Mouse (Mus musculus) liver, adult (tissue): ENCODE results near the gene P4hb.

Experiments used
- GATA4 ChIP-seq: IDR thresholded peaks from 2 replicates; pipeline ENCODE4 v1.6.1; 2014; ENCODE audit warnings: mild to moderate bottlenecking, low read length; ENCODE audit not compliant: insufficient replicate concordance

P4hb gene

GRCm38 (mm10) chr11:120608241-120609034 is 35.4 kb upstream of the P4hb start, which contains the start of gene Npb:
Npb (plus strand) TSS chr11:120608477.
- no peak for TF ChIP-seq GATA4

GRCm38 (mm10) chr11:120606764-120607163 is 33.7 kb upstream of the P4hb start:
- TF ChIP-seq GATA4, result no peak

GRCm38 (mm10) chr11:120605667-120606066 is 32.6 kb upstream of the P4hb start:
- TF ChIP-seq GATA4, result no peak

- no peak for TF ChIP-seq GATA4
These were observed 30.5 kb upstream of the P4hb start for GRCm38 (mm10) chr11:120603545-120603944.

- no peak for TF ChIP-seq GATA4
These were observed 27.7 kb upstream of the P4hb start for GRCm38 (mm10) chr11:120600716-120601115.

- TF ChIP-seq GATA4, result no peak
These were observed 26.0 kb upstream of the P4hb start for GRCm38 (mm10) chr11:120598990-120599549.

- peak; percentile 40; the same call in 1 of the 2 replicates for TF ChIP-seq GATA4
These were observed 25.4 kb upstream of the P4hb start, which contains the start of the genes Alyref and Anapc11 for GRCm38 (mm10) chr11:120598283-120598989. Alyref (minus strand) TSS chr11:120598365. Anapc11 (plus strand) TSS chr11:120598421.

GRCm38 (mm10) chr11:120597240-120598235 is 24.5 kb upstream of the P4hb start:
- no peak for TF ChIP-seq GATA4

GRCm38 (mm10) chr11:120588531-120588930 is 15.5 kb upstream of the P4hb start:
- TF ChIP-seq GATA4, result no peak

GRCm38 (mm10) chr11:120583937-120584336 is 10.9 kb upstream of the P4hb start:
- TF ChIP-seq GATA4, result no peak

GRCm38 (mm10) chr11:120582268-120582981 is 9.4 kb upstream of the P4hb start:
- TF ChIP-seq GATA4, result no peak

- peak; percentile 6; the same call in 1 of the 2 replicates for TF ChIP-seq GATA4
These were observed 8.6 kb upstream of the P4hb start, which contains the start of gene Arhgdia for GRCm38 (mm10) chr11:120581490-120582267. Arhgdia (minus strand) TSS chr11:120581624.

- TF ChIP-seq GATA4, result no peak
These were observed 7.8 kb upstream of the P4hb start for GRCm38 (mm10) chr11:120580871-120581331.
